Mouse (Mus musculus) ES-E14 (cell line): Measurements from ENCODE around the gene Grap2. TPM values are rescaled to one million over a fixed set of nuclear protein-coding genes. Genes with fewer than 3 reads are reported as not detected.

Experiments
- DNase-seq: peaks from one replicate; pipeline ENCODE4 v3.0.0-alpha.2; 2013; ENCODE audit warnings: low read depth, low spot score
- H3K27ac ChIP-seq: 2 replicates; pipeline ENCODE4 v1.5.1; 2012; ENCODE audit warnings: low read depth, mild to moderate bottlenecking, low read length, moderate library complexity, mixed read lengths; ENCODE audit not compliant: poor library complexity, insufficient read depth, severe bottlenecking
- H3K36me3 ChIP-seq: 2 replicates; pipeline ENCODE4 v1.6.1; 2012; ENCODE audit warnings: mild to moderate bottlenecking, low read length, moderate library complexity, mixed read lengths; ENCODE audit not compliant: control insufficient read depth, poor library complexity, insufficient read depth, severe bottlenecking
- H3K4me1 ChIP-seq, 2 experiments: fragments of 150-350 bp in 1 of 2; sonication (generic) in 1 of 2; 2 replicates each; pipeline ENCODE4 v1.6.1; 2012; ENCODE audit warnings: low read length in 2 of 2, mild to moderate bottlenecking in 1 of 2, mixed read lengths in 1 of 2; ENCODE audit not compliant: control insufficient read depth in 2 of 2, insufficient read depth in 2 of 2, poor library complexity in 1 of 2
- H3K4me3 ChIP-seq, 2 experiments: fragments of 150-350 bp in 1 of 2; sonication (generic) in 1 of 2; 2 replicates each; pipeline ENCODE4 v1.5.1; 2012; ENCODE audit warnings: low read length in 2 of 2, low read depth in 1 of 2, mild to moderate bottlenecking in 1 of 2, mixed read lengths in 1 of 2; ENCODE audit not compliant: insufficient read depth in 1 of 2, poor library complexity in 1 of 2, severe bottlenecking in 1 of 2
- H3K9ac ChIP-seq: 2 replicates; pipeline ENCODE4 v1.6.1; 2012; ENCODE audit warnings: low read depth, mild to moderate bottlenecking, low read length, mixed read lengths; ENCODE audit not compliant: poor library complexity, insufficient read depth, severe bottlenecking
- H3K9me3 ChIP-seq: fragments of 150-350 bp; sonication (generic); 2 replicates; pipeline ENCODE4 v1.6.1; 2012; ENCODE audit warnings: low read depth, mild to moderate bottlenecking, low read length; ENCODE audit not compliant: control insufficient read depth, insufficient read depth
- CHD2 ChIP-seq: IDR thresholded peaks from 2 replicates; pipeline ENCODE4 v1.6.1; 2014; ENCODE audit warnings: mild to moderate bottlenecking, low read depth, low read length, inconsistent platforms
- HCFC1 ChIP-seq: IDR thresholded peaks from 2 replicates; pipeline ENCODE4 v1.6.1; 2012; ENCODE audit warnings: low read length, inconsistent platforms, borderline replicate concordance; ENCODE audit not compliant: insufficient read depth
- MAFK ChIP-seq: IDR thresholded peaks from 2 replicates; pipeline ENCODE4 v1.6.1; 2014; ENCODE audit warnings: mild to moderate bottlenecking, low read depth, low read length, inconsistent platforms; ENCODE audit not compliant: insufficient read depth
- ZC3H11A ChIP-seq: IDR thresholded peaks from 2 replicates; pipeline ENCODE4 v1.6.1; 2012; ENCODE audit warnings: low read depth, mild to moderate bottlenecking, inconsistent platforms, low read length, borderline replicate concordance
- ZNF384 ChIP-seq: IDR thresholded peaks from 2 replicates; pipeline ENCODE4 v1.6.1; 2012; ENCODE audit warnings: low read depth, low read length, inconsistent platforms
- in situ Hi-C, 2 experiments: fragments of 600-800 bp; cut with MboI; formaldehyde crosslinking; loops; one replicate each; pipeline ENCODE4 v1.15.1; 2025; ENCODE audit warnings: low sequenced_read_pairs in 2 of 2, inconsistent platforms in 1 of 2; ENCODE audit not compliant: unreplicated experiment in 2 of 2
- total RNA-seq: library from RNA; depleted of rRNA; stranded (reverse); fragments of 300-350 nt; gene quantifications from 2 replicates; pipeline ENCODE4 v1.2.3, GENCODE M21; 2012

Gene Grap2
- total RNA-seq, 1 experiment, result 0.45 TPM

DNA sequence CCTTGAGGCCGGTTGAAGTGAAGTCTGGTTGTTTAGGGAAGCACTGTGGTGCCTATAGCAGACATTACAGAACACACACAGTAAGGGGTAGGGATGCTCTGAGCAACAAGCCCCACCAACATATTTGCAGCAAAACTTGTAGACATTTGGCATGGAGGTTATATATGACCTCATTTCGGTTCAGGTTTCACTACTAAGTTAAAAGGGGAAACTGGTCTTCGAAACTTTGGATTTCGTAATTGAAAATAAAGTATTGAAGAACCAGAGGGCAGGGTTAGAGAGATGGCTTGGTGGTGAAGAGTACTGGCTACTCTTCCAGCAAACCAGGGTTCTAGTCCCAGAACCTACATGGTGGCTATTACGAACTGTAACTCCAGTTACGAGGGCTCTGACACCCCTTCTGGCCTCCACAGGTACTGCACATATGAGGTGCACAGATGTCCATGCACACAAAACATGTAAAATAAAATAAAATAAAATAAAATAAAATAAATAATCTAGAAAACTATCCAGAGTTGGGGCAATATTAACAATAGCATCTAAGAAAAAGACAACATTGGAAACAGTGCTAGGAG is 8.7 kb upstream of the Grap2 start:
- Histone ChIP-seq H3K27ac (no peak overlapping the region), H3K4me1 (no peaks in the 10 kb centered on the region), H3K4me3 (no peak overlapping the region), H3K9me3 (no peaks in the 10 kb centered on the region), H3K9ac (no peak overlapping the region), H3K36me3 (no peaks in the 10 kb centered on the region)
- TF ChIP-seq CHD2, result no peak
- TF ChIP-seq MAFK, result no peak
- no peak for TF ChIP-seq HCFC1
- TF ChIP-seq ZNF384, result no peak
- in situ Hi-C loops, result no loop called here
- no peak for DNase-seq

DNA sequence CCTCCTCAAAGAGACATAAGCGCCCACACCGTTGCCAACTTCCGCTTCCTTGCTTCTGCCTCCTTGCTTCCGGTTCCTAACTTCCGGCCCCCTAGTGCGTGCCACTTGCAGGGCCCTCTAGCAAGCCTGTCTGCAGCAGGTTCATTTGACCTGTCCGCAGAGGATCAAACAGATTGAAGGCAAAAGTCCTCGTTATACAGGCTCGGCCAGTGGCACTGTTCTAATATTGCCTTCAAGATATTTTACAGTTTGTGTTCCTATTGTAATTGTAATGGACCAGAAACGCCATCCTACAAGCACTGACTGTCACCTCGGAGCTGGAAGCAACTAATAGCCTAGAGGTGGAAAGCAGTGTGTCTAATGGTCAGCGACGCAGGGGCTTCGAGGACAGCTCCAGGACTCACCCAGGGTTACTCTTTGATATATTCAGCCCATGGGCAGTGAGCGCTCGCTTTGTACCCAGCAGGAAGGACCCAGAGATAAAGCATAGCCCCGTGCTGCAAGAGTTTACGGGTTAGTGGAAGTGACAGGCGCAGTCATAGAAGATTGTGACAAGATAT is 7.2 kb upstream of the Grap2 start, which contains the start of gene Enthd1:
TSS of gene Enthd1 (minus strand) at position 51 of the 560 bp plus-strand sequence.
- no peak for DNase-seq
- no peak for TF ChIP-seq HCFC1
- no peak for TF ChIP-seq ZC3H11A
- TF ChIP-seq MAFK, result no peak
- Histone ChIP-seq H3K27ac (no peak within 1 kb of the TSS), H3K9me3 (no peaks in the 10 kb centered on the region), H3K9ac (no peak within 1 kb of the TSS), H3K4me1 (no peaks in the 10 kb centered on the region), H3K36me3 (no peaks in the 10 kb centered on the region), H3K4me3 (no peak within 1 kb of the TSS; a peak in 1 of 4 replicates)
- in situ Hi-C loops, result no loop called here

DNA sequence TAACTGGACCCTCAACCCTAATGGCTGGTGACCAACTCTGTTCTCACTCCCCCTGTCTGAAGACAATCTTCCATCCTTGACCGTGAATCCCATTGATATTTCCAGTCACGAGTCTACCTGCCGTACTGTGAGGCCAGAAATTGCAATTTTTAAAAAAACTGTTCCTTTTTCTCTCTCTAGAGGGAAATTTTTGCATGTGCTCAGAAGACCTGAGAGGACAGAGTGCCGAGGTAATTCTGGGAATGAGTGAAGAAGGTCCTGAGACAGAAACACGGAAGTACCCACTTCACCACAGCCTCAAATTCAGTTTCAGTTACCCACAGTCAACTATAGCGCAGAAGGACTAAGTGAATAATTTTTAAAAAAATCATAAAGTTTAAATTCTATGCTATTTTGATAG is 5.7 kb upstream of the Grap2 start:
- H3K4me1 ChIP-seq, result peaks cover 2% of the 10 kb centered on the region in 2 experiments; a peak in 1 of 4 replicates
- H3K9ac ChIP-seq, result no peak overlapping the region
- DNase-seq, result no peak
- H3K36me3 ChIP-seq, result no peaks in the 10 kb centered on the region
- H3K4me3 ChIP-seq, result no peak overlapping the region
- in situ Hi-C loops, result no loop called here
- H3K9me3 ChIP-seq, result no peaks in the 10 kb centered on the region
- no peak overlapping the region for H3K27ac ChIP-seq
- TF ChIP-seq MAFK, result no peak
- TF ChIP-seq ZC3H11A, result no peak
- TF ChIP-seq HCFC1, result no peak
- TF ChIP-seq CHD2, result no peak
- TF ChIP-seq ZNF384, result no peak

DNA sequence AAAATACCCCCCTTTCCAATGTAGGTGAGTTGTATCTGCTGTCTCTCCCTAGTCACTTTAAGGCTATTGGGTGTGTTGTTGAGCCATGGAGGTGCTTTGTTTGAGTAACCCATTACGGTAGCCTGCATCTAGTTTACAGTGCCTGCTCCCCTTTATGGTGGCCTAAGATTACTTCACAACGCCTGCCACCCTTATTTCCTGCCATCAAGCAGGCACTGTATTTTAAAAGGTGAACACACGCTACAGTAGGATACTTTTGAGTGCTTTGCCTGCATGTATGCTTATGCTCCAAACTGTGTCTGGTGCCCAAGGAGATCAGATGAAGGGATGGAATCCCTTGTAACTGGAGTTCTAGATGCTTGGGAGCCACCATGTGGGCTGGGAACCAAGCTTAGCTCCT is 5.3 kb upstream of the Grap2 start:
- no peaks in the 10 kb centered on the region for H3K9me3 ChIP-seq
- in situ Hi-C loops, result no loop called here
- no peak overlapping the region for H3K4me3 ChIP-seq
- H3K36me3 ChIP-seq, result no peaks in the 10 kb centered on the region
- no peak overlapping the region for H3K27ac ChIP-seq
- TF ChIP-seq ZNF384 (no peak), MAFK (no peak), ZC3H11A (no peak), HCFC1 (no peak), CHD2 (no peak)
- DNase-seq, result no peak
- H3K9ac ChIP-seq, result no peak overlapping the region
- H3K4me1 ChIP-seq, result peaks cover 4 to 7% of the 10 kb centered on the region in 2 experiments; a peak in 1 of 4 replicates

DNA sequence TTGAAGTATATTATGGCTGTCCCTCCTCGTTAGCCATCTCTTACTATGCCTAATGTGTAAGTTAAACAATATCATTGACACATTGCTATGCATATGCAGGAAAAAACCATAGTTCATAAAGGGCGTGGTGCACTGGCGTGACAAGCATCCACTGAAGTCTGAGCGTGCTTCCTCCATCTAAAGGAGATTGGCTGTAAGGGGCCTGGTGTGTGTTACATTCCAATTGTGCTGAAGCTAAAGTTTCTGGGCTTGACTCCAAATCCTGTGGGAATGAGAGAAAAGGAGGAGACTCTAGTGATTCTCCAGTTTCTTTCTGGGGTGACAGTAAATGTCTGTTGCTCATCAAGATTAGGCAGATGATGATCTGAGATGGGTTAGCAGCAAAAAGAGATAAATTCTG is 4.7 kb upstream of the Grap2 start:
- no peaks in the 10 kb centered on the region for H3K36me3 ChIP-seq
- no peak overlapping the region for H3K9ac ChIP-seq
- no peak for DNase-seq
- H3K9me3 ChIP-seq, result no peaks in the 10 kb centered on the region
- no peak overlapping the region for H3K27ac ChIP-seq
- peaks cover 4 to 9% of the 10 kb centered on the region in 2 experiments; a peak in 1 of 4 replicates for H3K4me1 ChIP-seq
- in situ Hi-C loops, result no loop called here
- no peak overlapping the region for H3K4me3 ChIP-seq
- TF ChIP-seq ZC3H11A (no peak), MAFK (no peak), HCFC1 (no peak), ZNF384 (no peak), CHD2 (no peak)
